Mouse (Mus musculus) right cerebral cortex, adult 18-20 months (tissue): ENCODE measurements around the gene Smim6.

Experiments used
- DNase-seq: peaks from one replicate; pipeline ENCODE4 v3.0.0; 2022; ENCODE audit warnings: mixed read lengths

Gene Smim6

DNA sequence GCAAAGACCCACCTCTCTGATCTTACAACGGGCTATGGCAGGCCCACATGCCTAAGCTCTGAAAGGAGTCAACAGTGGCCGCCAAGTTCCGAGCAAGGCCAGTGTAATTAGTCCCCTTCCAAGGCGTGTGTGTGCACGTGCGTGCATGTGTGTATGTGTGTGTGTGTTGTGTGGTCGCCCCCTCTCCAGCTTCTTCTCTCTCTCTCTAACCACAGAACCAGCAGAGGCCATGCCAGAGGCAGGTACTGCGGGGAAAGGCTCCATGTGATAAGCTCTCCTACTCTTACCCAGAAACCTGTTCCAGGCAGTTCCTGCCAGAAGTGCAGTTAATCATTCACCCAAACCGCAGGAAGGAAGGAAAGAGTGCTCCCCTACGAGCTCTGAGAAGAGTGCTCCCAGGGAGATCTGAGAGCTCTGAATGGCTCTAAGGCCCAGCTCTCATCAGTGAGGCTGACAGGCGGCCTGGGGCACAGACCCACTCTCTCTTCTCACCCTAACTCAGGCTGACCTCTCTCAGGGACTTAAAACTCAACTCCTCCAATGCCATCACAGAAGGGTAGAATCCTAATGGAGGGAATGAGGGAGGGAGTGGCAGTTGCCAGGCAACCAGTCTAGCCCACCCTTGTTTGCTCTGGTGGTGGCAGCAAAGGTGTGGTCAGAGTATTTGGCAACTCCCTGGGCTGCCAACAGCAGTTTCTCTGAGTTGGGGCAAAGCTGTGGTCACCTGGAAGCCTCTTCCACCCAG is at the start of gene Smim6:
Smim6 (plus strand) TSS at position 386 of the 745 bp plus-strand sequence.
- DNase-seq, result no peak

DNA sequence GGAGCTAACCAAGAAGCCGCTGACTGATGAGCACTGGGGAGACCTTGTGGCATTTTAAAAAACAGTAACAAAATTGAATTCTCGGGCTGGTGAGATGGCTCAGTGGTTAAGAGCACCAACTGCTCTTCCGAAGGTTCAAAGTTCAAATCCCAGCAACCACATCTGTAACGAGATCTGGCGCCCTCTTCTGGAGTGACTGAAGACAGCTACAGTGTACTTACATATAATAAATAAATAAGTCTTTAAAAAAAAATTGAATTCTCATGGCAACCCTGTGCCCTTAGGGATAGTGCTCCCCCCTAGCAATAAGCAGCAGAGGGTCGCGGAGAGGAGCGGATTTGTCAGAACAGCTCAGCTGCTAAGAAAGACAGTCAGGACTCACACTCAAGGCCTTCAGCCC is 47.9 kb upstream of the Smim6 start:
- DNase-seq, result no peak

DNA sequence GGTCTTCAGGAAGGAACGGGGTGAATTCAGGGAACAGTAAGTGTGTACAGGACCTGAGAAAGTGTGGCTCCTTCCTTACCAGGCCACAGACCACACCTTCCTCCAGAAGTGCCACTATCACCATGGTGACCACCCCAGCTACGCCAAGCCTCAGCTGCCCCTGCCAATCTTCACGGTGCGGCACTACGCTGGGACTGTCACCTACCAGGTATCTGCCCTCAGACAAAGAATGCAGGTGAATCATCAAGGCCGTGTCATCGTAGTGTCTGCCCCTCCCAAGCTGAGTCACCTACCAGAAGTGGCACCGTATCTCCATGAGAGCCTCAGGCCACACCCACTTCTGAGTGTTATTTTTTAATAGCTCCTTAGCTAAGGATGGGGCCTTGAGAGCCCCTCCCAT is 42.4 kb upstream of the Smim6 start:
- no peak for DNase-seq

DNA sequence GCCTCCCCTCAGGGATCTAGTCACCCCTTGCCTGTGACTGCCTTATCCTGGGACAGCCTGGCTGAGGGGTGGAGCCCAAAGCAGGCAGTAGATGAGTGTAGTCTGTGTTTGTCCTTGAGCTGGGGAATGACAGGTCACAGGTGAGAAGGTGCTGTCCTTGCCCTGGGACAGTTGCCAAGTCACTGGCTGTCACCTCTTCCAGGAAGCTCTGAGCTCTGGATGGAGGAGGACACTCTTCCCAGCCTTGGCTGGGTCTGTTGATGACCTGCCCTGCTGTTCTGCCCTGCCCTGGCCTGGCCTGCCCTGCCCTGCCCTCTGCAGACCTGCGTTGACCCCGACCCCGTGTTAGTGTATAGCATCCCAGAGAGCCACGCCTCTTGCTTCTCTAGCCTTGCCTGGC is 39.4 kb upstream of the Smim6 start:
- DNase-seq, result no peak

DNA sequence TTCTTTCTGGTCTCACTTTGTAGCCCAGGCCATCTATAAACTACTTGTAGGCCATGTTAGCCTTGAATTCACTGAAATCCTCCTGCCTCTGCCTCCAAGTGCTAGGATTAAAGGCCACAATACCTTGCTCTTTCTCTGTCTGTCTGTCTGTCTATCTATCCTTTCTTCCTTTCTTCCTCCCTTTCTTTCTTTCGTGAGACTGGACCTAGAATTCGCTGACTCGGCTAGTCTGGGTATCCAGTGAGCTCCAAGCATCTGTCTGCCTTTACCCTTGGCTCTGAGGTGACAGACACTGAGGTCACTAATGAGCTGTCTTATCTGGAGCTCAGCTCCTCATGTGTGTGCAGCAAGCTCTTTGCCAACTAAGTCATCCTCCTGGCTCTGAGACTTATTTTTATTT is 35.9 kb upstream of the Smim6 start:
- DNase-seq, result no peak

DNA sequence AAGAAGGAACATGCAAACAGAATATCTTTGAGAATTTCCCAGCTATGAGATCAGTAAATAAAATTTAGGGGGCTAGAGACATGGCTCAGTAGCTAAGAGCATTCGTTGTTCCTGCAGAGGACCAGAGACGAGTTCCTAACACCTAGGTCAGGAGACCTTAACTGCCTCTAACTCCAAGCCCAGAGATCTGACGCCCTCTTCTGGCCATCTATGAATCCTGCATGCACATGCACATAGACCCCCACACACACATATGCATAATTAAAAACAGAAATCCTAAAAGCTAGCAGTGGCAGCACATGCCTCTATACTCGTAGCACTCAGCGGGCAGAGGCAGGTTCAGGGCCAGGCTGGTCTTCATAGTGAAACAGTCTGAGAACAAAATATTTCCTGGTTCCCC is 35.4 kb upstream of the Smim6 start:
- DNase-seq, result no peak

DNA sequence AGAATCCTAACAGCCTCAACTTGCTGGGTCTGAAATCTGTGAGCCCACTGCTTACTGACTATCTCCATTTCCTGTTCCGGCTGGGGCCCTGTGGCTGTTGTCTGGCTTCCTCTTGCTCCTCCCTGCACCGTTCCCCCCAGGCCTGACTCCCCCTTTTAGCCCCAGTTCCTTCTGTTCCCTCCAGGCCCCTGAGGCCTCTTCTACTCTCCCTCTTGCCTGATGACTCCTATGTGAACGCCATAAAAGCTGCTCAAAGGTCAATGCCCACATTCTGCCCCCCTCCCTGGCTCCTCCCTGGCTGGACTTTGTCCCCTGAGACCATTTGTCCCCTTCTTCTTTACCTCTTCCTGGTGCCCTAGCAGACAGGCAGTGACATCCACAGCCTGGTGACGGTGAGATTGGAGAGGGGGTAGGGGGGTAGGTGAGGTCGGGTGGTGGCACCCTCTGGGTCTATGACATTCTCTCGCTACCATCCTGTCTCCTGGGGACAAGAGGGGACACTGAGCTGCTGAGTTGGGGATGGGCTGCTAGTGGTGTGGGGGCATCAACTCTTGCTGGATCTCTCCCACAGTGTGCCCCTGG is 34.6 kb upstream of the Smim6 start:
- DNase-seq, result no peak

DNA sequence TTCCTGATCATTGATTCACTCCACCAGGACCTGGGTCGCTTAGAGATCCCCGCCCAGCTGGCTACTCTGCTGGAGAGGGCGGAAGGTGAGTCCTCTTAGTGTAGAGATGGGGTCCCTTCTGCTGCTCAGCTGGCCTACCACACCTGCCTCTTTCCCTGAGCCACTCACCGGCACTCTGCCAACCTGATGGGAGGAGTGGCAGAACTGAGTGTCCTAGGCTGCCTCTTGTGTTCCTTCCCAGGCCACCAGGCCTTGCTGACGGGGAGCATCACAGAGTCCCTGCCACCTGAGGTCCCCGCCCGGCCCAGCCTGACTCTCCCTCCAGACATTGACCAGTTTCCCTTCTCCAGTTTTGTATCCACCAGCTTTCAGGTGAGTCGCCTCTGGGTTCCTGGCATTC is 33.7 kb upstream of the Smim6 start:
- no peak for DNase-seq

DNA sequence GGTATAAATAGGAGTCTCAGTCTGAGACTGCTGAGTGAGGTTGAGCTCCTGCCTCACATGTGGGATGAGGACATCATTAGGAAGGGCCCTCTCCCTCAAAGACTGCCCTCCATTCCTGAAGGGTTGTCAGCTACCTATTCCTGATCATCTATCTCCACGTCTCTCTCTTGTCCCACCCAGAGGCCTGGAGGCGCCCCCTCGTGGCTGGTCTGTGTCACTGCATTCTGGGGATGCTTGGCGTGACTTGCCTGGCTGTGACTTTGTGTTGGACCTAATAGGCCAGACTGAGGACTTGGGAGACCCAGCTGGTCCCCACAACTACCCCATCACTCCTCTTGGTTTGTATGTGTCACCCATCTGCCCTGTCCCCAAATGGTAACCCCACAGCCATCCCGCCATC is 30.8 kb upstream of the Smim6 start:
- DNase-seq, result no peak

DNA sequence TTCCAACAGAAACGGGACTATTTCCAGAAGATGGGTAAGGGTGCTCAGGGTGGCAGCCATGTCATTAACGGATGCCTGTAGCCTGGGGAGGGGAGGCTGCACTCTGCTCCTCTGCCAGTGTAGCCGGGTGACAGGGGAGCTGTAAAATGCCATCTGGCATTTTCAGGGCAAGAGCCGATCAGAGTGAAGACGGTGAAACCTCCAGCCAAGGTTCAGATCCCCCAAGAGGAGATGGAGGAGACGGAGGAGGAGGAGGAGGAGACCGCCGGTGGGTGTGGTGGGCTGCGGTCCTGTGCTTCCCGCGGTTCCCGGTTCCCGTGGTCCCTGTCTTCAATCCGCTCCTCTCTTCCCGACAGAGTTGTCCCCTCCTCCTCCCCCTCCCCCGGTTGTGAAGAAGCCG is 28.6 kb upstream of the Smim6 start:
- no peak for DNase-seq

DNA sequence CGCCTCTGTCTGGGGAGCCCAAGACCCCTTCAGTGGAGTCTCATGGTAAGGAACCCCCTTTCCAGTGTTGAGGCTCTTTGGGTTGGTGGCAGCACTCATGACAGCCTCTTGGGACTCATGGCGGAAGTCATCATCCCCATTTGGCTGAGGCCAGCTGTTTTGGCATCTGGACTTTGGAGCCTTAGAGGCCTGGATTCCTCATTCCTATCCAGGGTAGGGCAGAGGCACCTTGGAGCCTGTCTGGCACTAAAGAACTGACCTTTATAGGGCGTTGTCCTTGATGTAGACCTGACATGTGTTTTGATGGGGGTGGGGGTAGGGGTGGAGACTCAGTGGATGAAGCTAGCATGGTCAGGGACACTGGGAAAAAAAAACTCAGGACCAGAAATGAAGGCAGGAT is 27.5 kb upstream of the Smim6 start:
- DNase-seq, result no peak

DNA sequence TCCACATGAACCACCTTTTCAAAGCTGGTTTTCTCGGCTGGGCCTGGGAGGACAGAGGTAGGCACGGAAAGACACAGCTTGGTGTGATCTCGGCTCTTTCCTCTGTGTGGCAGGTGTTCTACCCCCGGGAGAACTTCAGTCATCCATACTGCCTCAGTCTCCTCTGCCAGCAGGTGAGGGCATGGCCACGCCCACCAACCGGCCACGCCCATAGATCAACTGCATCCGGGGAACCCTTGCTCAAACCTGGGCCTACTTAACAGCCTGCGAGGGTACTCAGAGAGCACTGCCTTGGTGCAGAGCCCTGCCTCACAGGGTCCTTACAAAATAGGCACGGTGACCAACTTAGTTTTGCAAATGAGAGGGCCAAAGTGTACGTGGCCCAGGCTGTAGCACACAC is 26.5 kb upstream of the Smim6 start:
- no peak for DNase-seq

DNA sequence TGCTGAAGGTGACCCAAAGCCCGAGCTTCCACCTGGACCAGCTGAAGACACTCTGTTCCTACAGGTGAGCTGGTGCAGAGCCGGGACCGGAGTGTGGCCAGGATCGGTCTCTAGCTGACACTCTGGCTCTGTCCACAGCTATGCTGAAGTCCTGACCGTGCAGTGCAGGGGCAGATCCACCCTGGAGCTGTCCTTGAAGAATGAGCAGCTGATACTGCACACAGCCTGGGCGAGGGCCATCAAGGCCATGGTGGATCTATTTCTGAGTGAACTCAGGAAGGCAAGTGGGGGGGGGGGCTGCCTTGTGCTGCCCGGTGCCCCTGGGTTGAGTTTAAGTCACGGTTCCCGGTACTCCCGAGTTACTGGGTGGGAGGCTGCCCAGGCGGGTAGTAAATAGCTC is 25.4 kb upstream of the Smim6 start:
- DNase-seq, result no peak

DNA sequence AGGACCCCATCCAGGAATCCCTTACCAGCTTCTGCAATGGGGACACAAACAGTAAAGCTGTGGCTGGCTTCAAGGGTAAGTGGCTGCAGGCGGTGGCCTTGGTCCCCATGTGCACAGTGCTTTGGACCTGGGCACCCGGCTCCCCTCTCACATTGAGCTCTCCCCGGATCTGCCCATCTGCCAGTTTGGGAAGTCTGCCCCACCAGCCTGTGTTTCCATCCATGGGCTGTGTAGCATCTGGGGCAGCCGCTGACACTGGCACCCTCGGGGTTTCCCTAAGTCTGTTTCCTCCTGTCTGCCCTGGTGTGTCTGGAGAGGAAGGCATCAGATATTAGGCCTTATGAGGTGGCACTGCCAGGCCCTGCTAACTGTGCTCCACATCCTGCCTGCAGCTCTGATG is 23.8 kb upstream of the Smim6 start:
- no peak for DNase-seq

DNA sequence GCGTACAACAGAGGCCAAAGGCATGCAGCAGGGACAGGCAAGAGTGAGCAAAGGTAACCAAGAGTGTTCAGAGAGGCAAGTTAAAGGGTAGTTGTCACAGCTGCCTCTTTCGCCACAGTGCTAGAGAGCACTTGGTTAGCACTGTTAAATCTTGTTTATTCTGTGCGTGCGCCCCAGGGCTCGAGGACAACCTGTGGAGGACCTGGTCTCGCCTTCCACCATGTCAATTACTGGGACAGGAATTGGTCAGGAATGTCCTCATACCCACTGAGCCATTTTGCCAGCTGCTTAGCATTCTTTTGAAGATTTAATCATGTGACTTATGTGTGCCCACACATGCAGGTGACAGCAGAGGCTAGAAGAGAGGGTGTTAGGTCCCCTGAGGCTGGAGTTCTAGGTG is 22.7 kb upstream of the Smim6 start:
- no peak for DNase-seq

DNA sequence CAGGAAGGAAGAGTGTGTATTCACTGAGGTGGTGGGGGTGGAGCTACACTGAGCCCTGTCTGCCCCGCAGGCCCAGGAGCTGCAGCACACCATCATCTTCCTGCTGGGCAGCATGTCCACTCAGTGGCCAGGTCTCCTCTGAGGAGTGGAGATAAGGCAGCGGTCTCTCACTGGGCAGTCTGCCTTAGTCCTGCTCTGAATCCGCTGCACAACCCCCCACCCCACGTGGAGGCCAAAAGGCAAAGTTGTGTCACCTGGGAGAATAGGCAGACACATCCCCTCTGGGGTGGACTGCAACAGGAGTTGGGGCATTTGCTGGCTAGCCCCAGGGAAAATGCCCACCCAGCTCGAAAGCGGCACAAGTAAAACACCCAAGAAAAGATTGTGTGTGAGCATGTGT is 19.6 kb upstream of the Smim6 start:
- no peak for DNase-seq

DNA sequence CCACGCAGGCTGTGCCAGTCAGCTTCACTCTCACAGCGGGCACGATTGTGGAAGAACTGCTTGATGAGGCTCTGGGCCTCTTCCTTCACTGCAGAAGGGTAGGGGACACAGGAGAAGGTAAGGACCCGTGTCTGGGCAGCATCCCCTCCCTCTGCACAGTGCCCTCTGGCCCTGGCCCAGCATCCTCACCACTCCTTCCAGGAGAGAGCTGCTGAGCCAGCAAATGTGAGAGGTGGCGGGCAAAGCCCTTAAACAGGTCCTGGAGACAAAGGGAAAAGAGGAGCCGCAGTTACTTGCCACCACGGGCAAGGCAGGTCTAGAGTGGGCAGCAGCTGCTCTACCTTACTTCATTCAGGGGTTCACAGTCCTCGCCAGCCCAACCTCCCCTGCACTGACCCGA is 18.7 kb upstream of the Smim6 start:
- DNase-seq, result no peak

DNA sequence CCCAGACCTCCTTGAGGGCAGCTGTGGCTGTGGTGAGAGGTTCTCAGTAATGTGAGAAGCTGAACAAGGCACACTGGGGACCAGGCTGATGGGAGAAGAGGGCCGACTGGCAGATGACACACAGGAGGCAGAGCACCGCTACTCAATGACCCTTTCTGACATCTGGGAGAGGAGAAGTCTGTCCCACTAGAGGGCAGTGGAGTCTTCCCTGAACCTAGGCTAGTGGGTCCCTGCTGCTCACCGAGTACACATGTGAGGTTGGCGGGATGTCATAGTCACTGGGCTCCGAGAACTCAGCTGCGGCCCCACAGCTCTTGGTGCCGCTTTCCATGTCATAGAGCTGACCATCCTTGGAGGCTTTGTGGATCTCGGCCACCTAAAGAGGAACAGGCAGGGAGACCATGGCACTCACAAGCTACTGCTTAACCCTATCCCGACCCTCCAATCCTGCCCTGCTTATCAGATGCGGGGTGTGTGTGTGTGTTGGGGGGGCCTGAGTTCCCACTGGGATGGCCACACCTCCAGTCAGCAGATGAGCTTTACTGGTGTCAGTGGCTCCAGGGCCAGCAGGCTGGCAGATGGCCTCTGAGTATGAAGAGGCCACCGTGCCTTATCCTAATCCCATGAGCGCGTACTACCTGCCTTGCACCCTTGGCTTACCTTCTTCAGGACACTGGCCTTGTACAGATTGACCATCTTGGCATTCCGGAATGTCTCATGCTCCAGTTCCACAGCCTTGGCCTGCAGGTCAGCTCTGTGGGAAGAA is 16.9 kb upstream of the Smim6 start:
- no peak for DNase-seq

DNA sequence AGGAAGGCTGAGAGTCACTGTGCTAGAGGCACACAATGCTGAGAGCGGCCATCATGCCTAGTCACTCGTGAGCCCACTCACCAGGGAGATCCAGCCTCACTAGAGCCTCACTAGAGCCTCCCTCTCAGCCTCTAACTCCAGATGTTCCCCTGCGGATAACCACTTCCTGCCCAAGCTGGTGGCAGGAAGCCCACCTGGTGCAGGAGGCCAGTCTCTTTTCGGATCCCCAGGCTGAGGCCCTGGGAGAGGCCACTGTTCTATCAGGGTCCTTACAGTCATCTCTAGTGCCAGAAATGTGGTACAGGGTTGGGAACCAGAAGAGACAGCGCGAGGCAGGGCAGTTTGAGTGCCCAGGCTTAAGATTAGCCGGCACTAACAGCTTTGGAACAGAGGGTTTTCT is 13.4 kb upstream of the Smim6 start:
- DNase-seq, result no peak

DNA sequence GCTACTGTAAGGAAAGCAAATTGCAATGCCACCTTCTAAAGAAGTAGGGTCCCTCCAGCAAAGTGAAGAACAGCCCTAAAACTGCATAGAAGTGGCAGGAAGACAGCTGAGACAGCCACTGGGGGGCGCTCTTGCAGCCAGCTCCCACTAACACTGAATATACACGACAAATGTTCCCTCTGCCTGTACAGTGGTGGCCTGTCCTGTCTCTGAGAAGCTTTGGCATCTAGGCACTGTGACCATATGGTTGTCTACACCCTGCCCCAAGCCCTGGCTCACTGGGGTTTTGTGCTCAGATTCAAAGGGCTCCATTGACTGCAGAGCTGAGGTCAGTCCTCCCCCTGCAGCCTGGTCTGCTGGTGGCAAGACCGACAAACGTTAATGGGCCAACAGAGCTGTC is 12.9 kb upstream of the Smim6 start:
- peak; percentile 68 for DNase-seq

DNA sequence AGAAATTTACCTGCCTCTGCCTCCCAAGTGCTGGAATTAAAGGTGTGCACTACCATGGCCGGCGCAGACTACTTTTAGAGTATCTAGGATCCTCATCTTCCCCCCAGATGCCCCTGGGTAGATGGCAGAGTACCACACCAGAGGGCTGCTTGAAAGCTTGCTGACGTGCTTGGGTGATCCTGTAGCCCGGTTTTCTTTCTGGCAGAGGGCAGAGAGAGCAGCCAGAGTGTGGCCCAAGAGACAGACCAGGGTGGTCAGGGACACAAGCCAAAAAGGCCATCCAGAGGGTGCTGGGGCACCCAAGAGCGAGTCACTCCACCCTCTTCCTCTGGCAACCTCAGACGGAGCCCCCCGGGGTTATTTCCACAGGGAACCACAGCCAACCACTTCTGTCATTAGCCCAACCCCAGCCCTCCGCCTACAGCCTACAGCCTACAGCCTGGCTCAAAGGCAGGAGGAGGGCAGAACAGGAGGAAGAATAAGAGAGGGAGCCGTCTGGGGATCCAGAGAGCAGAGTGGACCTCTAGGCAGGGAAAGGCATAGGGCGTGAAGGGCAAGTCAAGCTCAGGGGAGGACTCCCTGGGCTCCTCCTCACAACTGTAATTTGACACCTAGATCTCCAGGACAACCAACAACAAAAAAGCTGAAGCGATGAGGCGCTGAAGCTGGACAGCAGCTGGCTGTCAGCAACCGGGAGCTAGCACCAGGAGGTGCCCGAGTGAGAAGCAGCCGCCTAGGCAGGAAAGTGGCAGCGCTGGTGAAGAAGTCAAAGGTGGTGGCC is 12.1 kb upstream of the Smim6 start, which contains the start of gene Smim5:
Smim5 (plus strand) TSS at position 481 of the 781 bp plus-strand sequence.
- no peak for DNase-seq

DNA sequence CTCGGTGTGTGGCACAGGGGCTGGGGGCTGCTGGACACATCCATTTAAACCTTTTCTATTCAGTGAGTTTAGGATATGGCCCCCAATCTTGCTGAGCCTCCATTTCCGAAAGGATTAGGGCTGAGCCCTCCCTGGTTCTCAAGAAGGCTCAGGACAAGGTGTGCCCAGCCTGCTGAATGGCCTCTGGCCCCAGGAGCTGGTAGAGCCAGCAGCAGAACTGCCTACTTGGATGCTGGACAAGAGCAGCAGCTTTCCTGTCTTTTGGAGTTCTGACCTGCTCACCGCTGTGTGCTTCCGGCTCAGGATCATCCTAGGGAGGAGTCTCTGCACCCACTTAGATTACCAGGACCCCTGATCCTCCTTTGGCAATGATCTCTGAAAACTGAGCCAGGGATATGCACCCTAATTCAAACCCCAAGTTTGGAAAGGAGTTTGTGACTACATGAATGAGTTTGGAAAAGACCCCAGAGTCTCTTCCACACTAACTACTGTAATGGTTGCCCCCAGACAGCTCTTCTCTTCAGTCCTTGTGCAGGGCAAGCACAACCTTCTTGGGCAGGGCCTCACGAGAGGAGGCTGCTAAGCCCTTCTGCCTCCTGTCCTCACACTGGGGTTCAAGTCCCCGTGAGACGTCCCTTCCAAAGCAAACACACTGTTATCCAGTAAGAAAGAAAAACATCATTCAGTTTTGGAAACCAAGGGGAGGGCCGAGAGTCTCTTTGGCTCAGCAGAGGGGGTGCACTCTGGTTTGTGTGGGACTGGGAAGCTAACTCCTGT is 11.1 kb upstream of the Smim6 start:
- DNase-seq, result no peak
